Mouse (Mus musculus): ENCODE measurements around the gene Cfc1. TPM values are rescaled to one million over a fixed set of nuclear protein-coding genes. Genes with fewer than 3 reads are reported as not detected.
"Not testable (repeated sequence)": the region's sequence is repeated elsewhere in the genome, so short reads cannot be mapped to it uniquely, and the experiment has no call there.

Cfc1 gene
- total and polyA plus RNA-seq, 3 experiments: not detected

GRCm38 (mm10) chr1:34522850-34523244 lies 12.6 kb upstream of the Cfc1 start:
- H3K4me3 ChIP-seq (ENCODE audit: control insufficient read depth in 1 of 2, insufficient read depth in 1 of 2, low read depth in 2 of 2, low read length in 2 of 2): no peak overlapping the region
- no peak overlapping the region for H3K27ac ChIP-seq (ENCODE audit: control insufficient read depth, low read depth, low read length)

GRCm38 (mm10) chr1:34523647-34524046 lies 11.8 kb upstream of the Cfc1 start:
- Histone ChIP-seq H3K79me2 (ENCODE audit: control insufficient read depth, insufficient read depth, low read length, poor library complexity) (no peaks in the 10 kb centered on the region), H3K9ac (ENCODE audit: control insufficient read depth, low read depth, low read length, poor library complexity, severe bottlenecking) (no peak overlapping the region), H3K27ac (ENCODE audit: control insufficient read depth, low read depth, low read length) (no peak overlapping the region), H3K36me3 (ENCODE audit: control insufficient read depth in 1 of 2, insufficient read depth in 2 of 2, low read length in 2 of 2) (no peaks in the 10 kb centered on the region), H3K4me1 (ENCODE audit: control insufficient read depth in 1 of 2, insufficient read depth in 2 of 2, low read length in 2 of 2) (no peaks in the 10 kb centered on the region), H3K27me3 (ENCODE audit: control insufficient read depth in 1 of 2, insufficient read depth in 2 of 2, low read length in 2 of 2) (peaks cover 0 to 6% of the 10 kb centered on the region in 2 experiments; a peak in 2 of 4 replicates), H3K4me3 (ENCODE audit: control insufficient read depth in 1 of 2, insufficient read depth in 1 of 2, low read depth in 2 of 2, low read length in 2 of 2) (no peak overlapping the region), H3K9me3 (replicated peaks; ENCODE audit: insufficient read depth, low read length) (no peaks in the 10 kb centered on the region)
- no peak for TF ChIP-seq POLR2AphosphoS2 (IDR thresholded peaks at IDR 0.05; ENCODE audit: low read length)
- TF ChIP-seq E2F4 (IDR thresholded peaks at IDR 0.05; ENCODE audit: borderline replicate concordance, low read depth, low read length): no peak
- TF ChIP-seq MYB (IDR thresholded peaks at IDR 0.05; ENCODE audit: low read depth, low read length): no peak
- TF ChIP-seq SIN3A (IDR thresholded peaks at IDR 0.05; ENCODE audit: low read length): no peak
- TF ChIP-seq USF1 (IDR thresholded peaks at IDR 0.05; ENCODE audit: low read depth, low read length): no peak
- TF ChIP-seq RAD21 (IDR thresholded peaks at IDR 0.05; ENCODE audit: low read depth, low read length): no peak
- no peak for TF ChIP-seq ZMIZ1 (IDR thresholded peaks at IDR 0.05; ENCODE audit: low read depth, low read length)
- no peak for TF ChIP-seq POLR2A (IDR thresholded peaks at IDR 0.05; ENCODE audit: control insufficient read depth in 1 of 2, insufficient read depth in 1 of 2, low read depth in 1 of 2, low read length in 2 of 2, poor library complexity in 1 of 2)
- no peak for TF ChIP-seq BHLHE40 (IDR thresholded peaks at IDR 0.05; ENCODE audit: borderline replicate concordance, low read depth, low read length)
- no peak for TF ChIP-seq CHD1 (IDR thresholded peaks at IDR 0.05; ENCODE audit: low read depth, low read length)
- TF ChIP-seq TBP (IDR thresholded peaks at IDR 0.05; ENCODE audit: low read depth, low read length): no peak
- no peak for TF ChIP-seq HCFC1 (IDR thresholded peaks at IDR 0.05; ENCODE audit: low read depth, low read length)
- TF ChIP-seq MXI1 (IDR thresholded peaks at IDR 0.05; ENCODE audit: low read depth, low read length): no peak
- no peak for TF ChIP-seq TAL1 (IDR thresholded peaks at IDR 0.05; ENCODE audit: low read length)
- TF ChIP-seq JUND (IDR thresholded peaks at IDR 0.05; ENCODE audit: low read depth, low read length): no peak
- TF ChIP-seq ZC3H11A (IDR thresholded peaks at IDR 0.05; ENCODE audit: low read depth, low read length): no peak
- no peak for TF ChIP-seq POLR2AphosphoS5 (IDR thresholded peaks at IDR 0.05; ENCODE audit: borderline replicate concordance, low read depth, low read length)
- TF ChIP-seq ELF1 (IDR thresholded peaks at IDR 0.05; ENCODE audit: low read depth, low read length): no peak
- no peak for TF ChIP-seq NELFE (IDR thresholded peaks at IDR 0.05; ENCODE audit: low read depth, low read length)
- no peak for DNase-seq (ENCODE audit: low read depth, low spot score)

More at GRCm38 (mm10) chr1:34522850-34523244, 12.6 kb upstream of the Cfc1 start:
- Histone ChIP-seq H3K9me3 (replicated peaks; ENCODE audit: insufficient read depth, low read length) (no peaks in the 10 kb centered on the region), H3K36me3 (ENCODE audit: control insufficient read depth in 1 of 2, insufficient read depth in 2 of 2, low read length in 2 of 2) (no peaks in the 10 kb centered on the region), H3K27me3 (ENCODE audit: control insufficient read depth in 1 of 2, insufficient read depth in 2 of 2, low read length in 2 of 2) (peaks cover 0 to 6% of the 10 kb centered on the region in 2 experiments; a peak in 2 of 4 replicates), H3K79me2 (ENCODE audit: control insufficient read depth, insufficient read depth, low read length, poor library complexity) (no peaks in the 10 kb centered on the region), H3K4me1 (ENCODE audit: control insufficient read depth in 1 of 2, insufficient read depth in 2 of 2, low read length in 2 of 2) (no peaks in the 10 kb centered on the region), H3K9ac (ENCODE audit: control insufficient read depth, low read depth, low read length, poor library complexity, severe bottlenecking) (no peak overlapping the region)
- DNase-seq (ENCODE audit: low read depth, low spot score): no peak
- no peak for TF ChIP-seq USF2 (IDR thresholded peaks at IDR 0.05; ENCODE audit: borderline replicate concordance in 1 of 2, insufficient read depth in 1 of 2, low read depth in 1 of 2, low read length in 2 of 2)
- no peak for TF ChIP-seq BHLHE40 (IDR thresholded peaks at IDR 0.05; ENCODE audit: borderline replicate concordance, low read depth, low read length)
- no peak for TF ChIP-seq SMC3 (IDR thresholded peaks at IDR 0.05; ENCODE audit: low read depth, low read length)
- TF ChIP-seq CTCF (IDR thresholded peaks at IDR 0.05 in 2 of 3, conservative IDR thresholded peaks at IDR 0.05 in 1 of 3; ENCODE audit: control insufficient read depth in 1 of 3, insufficient read depth in 1 of 3, low read depth in 2 of 3, low read length in 3 of 3, poor library complexity in 1 of 3, severe bottlenecking in 1 of 3): no peak
- no peak for TF ChIP-seq E2F4 (IDR thresholded peaks at IDR 0.05; ENCODE audit: borderline replicate concordance, low read depth, low read length)
- no peak for TF ChIP-seq POLR2AphosphoS5 (IDR thresholded peaks at IDR 0.05; ENCODE audit: borderline replicate concordance, low read depth, low read length)
- no peak for TF ChIP-seq ELF1 (IDR thresholded peaks at IDR 0.05; ENCODE audit: low read depth, low read length)
- no peak for TF ChIP-seq RCOR1 (IDR thresholded peaks at IDR 0.05; ENCODE audit: low read depth, low read length)
- no peak for TF ChIP-seq MYB (IDR thresholded peaks at IDR 0.05; ENCODE audit: low read depth, low read length)
- TF ChIP-seq MXI1 (IDR thresholded peaks at IDR 0.05; ENCODE audit: low read depth, low read length): no peak
- TF ChIP-seq SIN3A (IDR thresholded peaks at IDR 0.05; ENCODE audit: low read length): no peak

- not testable (repeated sequence) for H3K9me3 ChIP-seq (replicated peaks; ENCODE audit: insufficient read depth, low read length); H3K79me2 ChIP-seq (ENCODE audit: control insufficient read depth, insufficient read depth, low read length, poor library complexity); H3K27ac ChIP-seq (ENCODE audit: control insufficient read depth, low read depth, low read length); H3K4me1 ChIP-seq (ENCODE audit: control insufficient read depth in 1 of 2, insufficient read depth in 2 of 2, low read length in 2 of 2); H3K27me3 ChIP-seq (ENCODE audit: control insufficient read depth in 1 of 2, insufficient read depth in 2 of 2, low read length in 2 of 2); H3K36me3 ChIP-seq (ENCODE audit: control insufficient read depth in 1 of 2, insufficient read depth in 2 of 2, low read length in 2 of 2); H3K4me3 ChIP-seq (ENCODE audit: control insufficient read depth in 1 of 2, insufficient read depth in 1 of 2, low read depth in 2 of 2, low read length in 2 of 2); DNase-seq (ENCODE audit: low read depth, low spot score); H3K9ac ChIP-seq (ENCODE audit: control insufficient read depth, low read depth, low read length, poor library complexity, severe bottlenecking)
Measured at GRCm38 (mm10) chr1:34534574-34534973, 874 bp upstream of the Cfc1 start.
